Comparison of ENCODE assay signal across 9 mouse cellular contexts in genomic region chr1:164926534-164927160, GRCm38 (mm10). TPM values are rescaled to one million over a fixed set of nuclear protein-coding genes. Genes with fewer than 3 reads are reported as not detected.
A peak's percentile ranks its signal among the peaks of the same experiment; 100 is the strongest.
DNase-seq lines count a peak whose midpoint lies in the region; ATAC-seq lines count a peak whose summit lies in the region.
"Had no signal": no experiment of that assay in that cellular context is flagged by ENCODE, and none has a peak within 500 bp of the region (broad histone marks: within the 10 kb centered on the region; RNA-seq: fewer than 3 reads in every experiment).

No protein-coding gene starts in this region.

- intact Hi-C loops in left cerebral cortex, postnatal 14 days (cut with DNase I), result loop anchor here (5.0 kb wide), 1 partner anchor 91 kb away; no protein-coding TSS in a partner anchor
- intact Hi-C loops in gastrocnemius, postnatal 14 days (cut with DNase I; ENCODE audit: low total_unique reads), result no loop called here

- no peak for ATAC-seq in megakaryocyte, adult 5-6 weeks (ENCODE audit: poor library complexity, severe bottlenecking)

- DNase-seq in adrenal gland, adult 8-10 months, result peak; percentile 11
- DNase-seq in cerebellum, adult 11 months, result peak; percentile 20
- peak; percentile 32 to 60 for DNase-seq in frontal cortex, postnatal 14 days (ENCODE audit: low spot score in 2 of 2)
- peak; percentile 62 to 92 for DNase-seq in left cerebral cortex, postnatal 14 days (ENCODE audit: low spot score in 2 of 2)
- no peak for DNase-seq in gastrocnemius, postnatal 14 days
- DNase-seq in thymus, postnatal 25 days, result no peak
- DNase-seq in liver, result no peak

RNA-seq across cellular contexts. Expression of gene Xcl1, which starts 8.7 kb away (rescaled TPM):
- total RNA-seq in adrenal gland, adult 8-10 months (2022), result 1 to 10 TPM in 2 of 4 experiments, not detected in 2; 1.7 to 2.3 TPM
- total RNA-seq in left cerebral cortex, postnatal 14 days (2021), result not detected
- 4.5 and 12.4 TPM in 2 replicates for total RNA-seq in megakaryocyte, adult 5-6 weeks (2015)
- total RNA-seq in megakaryocyte, adult 5-6 weeks (2017), result 13.4 and 13.8 TPM in 2 replicates
- total RNA-seq in gastrocnemius, postnatal 14 days (2021), result not detected
- total RNA-seq: G1E had no signal

Comparison
In these comparisons a context has a peak if more than half of its experiments do, and no peak if none do; other contexts are left out.
1. DNase-seq: peak in adrenal gland, adult 8-10 months (single experiment), cerebellum, adult 11 months (single experiment), frontal cortex, postnatal 14 days (2 of 2) and left cerebral cortex, postnatal 14 days (2 of 2); none in gastrocnemius, postnatal 14 days (single experiment), thymus, postnatal 25 days (single experiment) and liver (single experiment).